Mouse (Mus musculus) B cell, adult 67 days (primary cell): ENCODE results near the gene Ift46. TPM values are rescaled to one million over a fixed set of nuclear protein-coding genes. Genes with fewer than 3 reads are reported as not detected.

Experiments used
- total RNA-seq, 2 experiments: library from RNA; stranded (reverse); gene quantifications; 4 replicates each; pipeline ENCODE4 v1.2.4; 2023

Gene Ift46
- 10 to 100 TPM; 56.9 to 65.4 TPM for total RNA-seq

DNA sequence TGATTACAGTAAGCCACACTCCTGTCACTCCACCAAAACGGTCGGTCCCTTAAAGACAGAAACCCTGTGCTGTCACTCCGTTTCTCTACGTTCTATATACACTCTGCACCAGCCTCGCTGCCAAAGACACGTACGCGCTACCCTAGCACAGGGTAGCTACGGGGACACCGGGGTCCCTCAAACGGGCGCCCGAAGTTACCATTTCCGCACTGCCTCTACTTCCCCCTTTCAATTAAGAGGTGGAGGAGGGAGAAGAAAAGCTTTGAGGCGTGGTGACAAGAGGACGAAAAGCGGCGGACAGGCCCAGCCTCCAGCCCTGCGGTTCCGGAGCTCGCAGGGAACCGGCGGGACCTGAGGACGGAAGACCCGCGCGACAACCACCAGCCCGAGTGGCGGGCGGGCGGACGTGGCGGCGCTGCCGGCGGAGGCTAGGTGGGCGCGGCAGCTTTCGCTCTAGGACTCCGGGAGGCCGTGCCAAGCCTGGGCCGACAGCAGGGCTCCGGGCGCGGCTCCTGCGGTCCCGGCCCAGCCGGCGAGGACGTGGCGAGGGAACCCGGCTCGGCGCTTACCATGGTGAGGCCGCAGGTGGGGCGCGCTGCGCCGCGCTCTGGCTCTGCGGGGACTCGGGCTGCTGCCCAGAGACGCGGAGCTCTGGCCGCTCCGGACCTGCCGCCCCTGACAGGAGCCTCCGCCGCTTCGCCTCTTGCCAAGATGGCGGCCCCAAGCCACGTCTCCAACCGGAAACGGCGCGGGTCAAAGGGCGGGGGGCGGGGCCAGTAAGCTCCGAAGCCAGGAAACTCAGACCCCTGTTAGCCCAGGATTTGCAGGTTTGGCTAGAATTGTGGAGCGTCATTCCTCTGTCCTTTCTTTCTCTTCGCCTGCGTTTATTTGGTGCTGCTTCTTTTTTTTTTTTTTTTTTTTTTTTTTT, at the start of gene Ift46, which contains the start of gene Arcn1:
Ift46 (plus strand) TSS at position 808 of the 928 bp plus-strand sequence.
Arcn1 (minus strand) TSS at position 745 of the 928 bp plus-strand sequence.

DNA sequence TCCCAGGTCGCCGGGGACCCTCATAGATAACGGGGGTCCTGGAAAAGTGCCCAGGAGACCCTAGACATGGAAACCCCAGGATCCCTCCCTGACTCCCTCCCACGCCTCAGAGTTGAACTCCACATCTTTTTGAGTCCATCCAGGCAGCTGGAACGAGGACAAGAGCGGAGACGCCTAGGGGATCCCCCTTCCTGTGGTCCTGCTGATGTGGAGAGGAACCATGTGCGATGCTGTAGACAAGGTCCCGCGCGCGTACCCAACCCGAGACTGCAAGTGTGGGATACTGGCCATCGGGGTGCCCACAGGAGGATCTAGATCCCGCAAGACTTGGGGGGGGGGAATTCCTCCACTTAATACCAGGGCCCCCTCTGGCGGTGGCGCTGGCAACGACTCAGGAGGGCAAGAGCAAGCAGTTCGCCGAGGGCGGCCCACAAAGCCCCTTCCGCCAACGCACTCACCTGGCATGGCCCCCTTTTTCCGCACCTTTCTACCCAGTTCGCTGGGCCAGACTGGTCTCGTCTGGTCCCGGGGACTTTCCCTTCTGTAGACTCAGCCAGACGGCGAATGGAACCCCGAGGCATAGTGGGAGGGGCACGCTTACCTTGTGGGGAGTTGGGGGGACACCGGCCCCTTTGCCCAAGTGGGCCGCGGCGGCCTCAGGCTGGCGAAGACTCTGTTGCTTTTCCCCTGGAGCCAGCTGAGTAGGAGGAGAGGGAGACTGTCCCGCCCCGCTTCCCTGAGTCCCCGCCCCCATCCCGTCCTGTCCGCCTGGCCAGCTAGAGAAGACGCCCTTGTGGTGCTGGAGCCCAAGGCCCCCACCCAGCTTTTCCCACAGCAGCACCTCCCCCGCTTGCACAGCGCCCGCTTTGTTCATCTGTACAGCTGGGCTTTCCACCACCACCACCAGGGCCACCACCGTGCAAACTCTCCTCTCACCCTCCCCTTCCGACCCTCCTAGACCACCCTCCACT, 32.9 kb upstream of the Ift46 start, which contains the start of gene Phldb1:
Phldb1 (minus strand) TSS at position 675 of the 971 bp plus-strand sequence.

DNA sequence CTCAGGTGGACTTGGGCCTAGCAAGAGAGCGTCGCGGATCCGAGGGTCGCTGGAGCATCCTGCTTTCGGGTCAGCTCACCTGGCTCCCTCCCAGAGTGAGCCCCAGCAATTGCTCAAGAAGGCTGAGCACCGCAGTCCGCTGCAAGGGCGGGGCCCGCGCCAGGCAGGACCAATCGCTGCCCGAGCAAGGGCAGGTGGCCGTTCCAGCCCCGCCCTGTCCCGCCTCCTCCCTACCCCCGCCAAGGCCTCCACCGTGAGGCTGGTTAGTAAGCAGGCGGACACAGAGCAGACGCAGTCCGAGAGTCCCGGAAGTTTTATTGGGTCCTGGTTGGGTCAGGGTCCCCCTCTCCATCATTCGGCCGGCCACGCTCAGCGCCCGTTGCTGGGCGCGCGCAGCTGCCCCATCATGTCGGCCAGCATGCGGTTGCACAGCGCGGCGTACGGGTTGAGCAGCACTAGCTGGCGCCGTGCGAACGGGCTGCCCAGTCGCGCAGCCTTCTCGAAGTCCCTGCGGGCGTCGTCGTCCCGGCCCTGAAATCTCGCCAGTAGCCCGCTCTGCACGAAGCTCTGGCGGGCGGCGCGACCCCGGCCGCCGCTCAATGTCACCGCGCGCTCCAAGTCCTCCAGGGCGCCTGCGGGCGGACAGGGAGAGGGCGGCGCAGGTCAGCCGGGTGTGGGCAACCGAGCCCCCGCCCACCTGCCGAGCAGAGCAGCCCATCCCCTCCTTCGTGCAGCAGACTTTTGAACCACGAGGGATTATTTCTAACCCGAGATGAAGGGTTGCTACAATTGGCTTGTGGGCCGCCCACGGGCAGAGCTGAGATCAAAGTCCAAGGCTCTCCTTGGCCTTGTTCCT, 31.6 kb downstream of the Ift46 start, which contains the start of gene Tmem25:
Tmem25 (minus strand) TSS at position 206 of the 856 bp plus-strand sequence.

DNA sequence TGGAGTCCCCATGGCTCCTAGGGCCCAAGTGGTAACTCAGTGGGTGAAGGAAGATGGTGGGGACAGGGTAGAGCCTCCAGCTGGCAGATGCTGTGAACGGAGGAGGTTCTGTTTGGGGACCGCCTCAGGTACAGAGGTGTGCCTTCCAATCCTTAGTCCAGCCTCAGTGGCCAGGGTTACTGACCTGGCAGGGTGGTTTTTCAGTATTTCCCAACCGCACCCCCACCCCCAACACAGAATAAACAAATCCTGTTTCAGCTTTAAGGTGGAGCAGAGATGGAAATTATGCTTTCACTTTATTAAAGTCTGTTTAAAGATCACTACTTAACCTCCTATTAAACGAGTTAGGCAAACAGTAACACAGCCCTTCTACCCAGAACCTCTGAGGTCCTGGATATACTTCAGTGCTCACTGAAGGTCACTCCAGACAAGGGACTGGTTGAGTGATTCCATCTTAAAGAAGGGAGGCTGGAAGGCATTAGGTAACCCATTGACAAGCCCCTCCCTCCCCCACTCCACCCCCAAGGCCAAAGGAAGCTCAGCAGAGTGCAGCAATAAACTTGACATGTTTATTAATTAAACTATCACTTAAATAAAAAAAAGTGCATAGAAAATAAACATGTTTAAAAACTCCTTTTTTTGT, 35.2 kb downstream of the Ift46 start, which contains the start of gene Ttc36:
Ttc36 (minus strand) TSS at position 265 of the 643 bp plus-strand sequence.

Other genes with a start within 250 kb of the Ift46 start
- gene Cxcr5, start 206.0 kb upstream of the Ift46 start, total RNA-seq, result 100 to 1,000 TPM; 294 to 344 TPM
- gene Ddx6, start 163.0 kb upstream of the Ift46 start, total RNA-seq, result 100 to 1,000 TPM; 309 to 312 TPM
- gene Treh, start 94.7 kb upstream of the Ift46 start, total RNA-seq, result not detected
- under 1 TPM in 1 of 2 experiments, not detected in 1; 0.49 TPM for gene Phldb1, start 32.7 kb upstream of the Ift46 start, total RNA-seq
- 100 to 1,000 TPM; 130 to 137 TPM for gene Arcn1, start 63 bp upstream of the Ift46 start, total RNA-seq
- gene Tmem25, start 31.4 kb downstream of the Ift46 start, total RNA-seq, result under 1 TPM; 0.81 to 0.92 TPM
- 1 to 10 TPM; 4.9 to 5.5 TPM for gene Ttc36, start 35.2 kb downstream of the Ift46 start, total RNA-seq
- 100 to 1,000 TPM; 138 to 150 TPM for gene Kmt2a, start 113.4 kb downstream of the Ift46 start, total RNA-seq
- 100 to 1,000 TPM; 129 to 153 TPM for gene Atp5l, start 152.8 kb downstream of the Ift46 start, total RNA-seq
- 100 to 1,000 TPM; 102 to 103 TPM for gene Ube4a, start 197.7 kb downstream of the Ift46 start, total RNA-seq
- gene Cd3g, start 212.5 kb downstream of the Ift46 start, total RNA-seq, result 1 to 10 TPM; 1.5 to 3.8 TPM
- 1 to 10 TPM; 2.3 to 4.2 TPM for gene Cd3d, start 213.9 kb downstream of the Ift46 start, total RNA-seq
- 1 to 10 TPM; 1.3 to 5.0 TPM for gene Cd3e, start 241.7 kb downstream of the Ift46 start, total RNA-seq